Mouse (Mus musculus) frontal cortex, postnatal 25 days (tissue): ENCODE measurements at regions not wholly inside any gene's neighbourhood (a gene's known extent, or its start where the extent isn't known, plus 50 kb on each side); places are given as distances from the start of the nearest gene placed in this dataset.

Source experiments
- DNase-seq, 2 experiments: peaks; one replicate each; pipeline ENCODE4 v3.0.0; 2022; ENCODE audit warnings: low spot score in 2 of 2

DNA sequence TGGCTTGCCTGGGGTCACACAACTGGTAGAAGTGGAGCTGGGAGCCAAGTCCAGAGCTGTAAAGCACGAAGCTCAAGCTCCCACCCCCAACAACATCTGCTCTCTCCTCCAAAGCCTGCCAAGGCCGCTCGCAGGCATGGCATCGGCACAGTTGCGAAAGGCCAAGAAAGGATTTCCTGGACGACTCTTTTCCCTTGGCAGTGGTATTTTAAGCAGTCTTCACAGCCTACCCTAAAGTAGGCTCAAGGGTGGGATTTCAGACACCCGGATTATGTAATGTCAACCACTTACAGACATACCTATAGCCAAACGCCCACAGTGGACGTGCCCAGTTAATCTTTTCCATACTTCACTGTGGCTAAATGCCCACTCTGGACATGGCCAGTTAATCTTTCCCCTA is 162.6 kb downstream of the Inhbb start:
- no peak for DNase-seq

DNA sequence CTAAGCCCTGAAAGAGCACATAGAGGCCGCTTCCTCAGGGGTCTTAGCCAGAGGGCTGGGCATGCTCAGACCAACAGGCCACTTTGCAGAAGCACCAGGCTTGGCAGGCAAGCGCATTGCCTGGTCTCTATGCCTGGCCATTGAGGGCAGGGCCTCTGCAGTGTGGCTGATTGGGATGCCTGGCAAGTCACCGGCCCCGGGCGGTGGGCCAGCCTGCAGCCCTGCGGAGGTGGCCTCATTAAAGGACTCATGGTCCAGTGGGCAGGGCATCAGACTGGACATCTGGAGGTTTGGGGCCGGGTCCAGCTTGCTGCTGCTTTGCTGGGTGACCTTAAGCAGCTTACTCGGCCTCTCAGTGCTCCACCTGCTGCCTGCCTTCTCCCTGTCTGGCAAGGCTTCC is 165.3 kb downstream of the Inhbb start:
- DNase-seq: peak; percentile 25 to 64

DNA sequence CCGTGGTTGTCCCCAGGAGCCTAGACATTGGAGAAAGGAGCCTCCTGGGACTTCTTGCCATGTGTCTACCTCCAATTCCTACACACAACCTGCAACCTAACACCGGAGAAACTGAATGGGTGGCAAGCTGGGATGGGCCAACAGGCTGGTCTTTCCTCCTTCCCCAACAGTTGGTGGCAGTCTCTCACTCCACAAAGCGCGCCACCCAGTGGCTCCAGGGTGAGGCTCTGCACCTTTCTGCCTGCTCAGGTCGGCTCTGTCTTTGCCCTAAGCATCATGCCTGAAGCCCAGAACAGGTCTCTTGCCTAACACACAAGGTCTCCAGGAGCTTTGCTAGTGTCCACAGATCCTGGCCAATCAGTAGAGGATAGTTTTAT is 166.0 kb downstream of the Inhbb start:
- DNase-seq: no peak

DNA sequence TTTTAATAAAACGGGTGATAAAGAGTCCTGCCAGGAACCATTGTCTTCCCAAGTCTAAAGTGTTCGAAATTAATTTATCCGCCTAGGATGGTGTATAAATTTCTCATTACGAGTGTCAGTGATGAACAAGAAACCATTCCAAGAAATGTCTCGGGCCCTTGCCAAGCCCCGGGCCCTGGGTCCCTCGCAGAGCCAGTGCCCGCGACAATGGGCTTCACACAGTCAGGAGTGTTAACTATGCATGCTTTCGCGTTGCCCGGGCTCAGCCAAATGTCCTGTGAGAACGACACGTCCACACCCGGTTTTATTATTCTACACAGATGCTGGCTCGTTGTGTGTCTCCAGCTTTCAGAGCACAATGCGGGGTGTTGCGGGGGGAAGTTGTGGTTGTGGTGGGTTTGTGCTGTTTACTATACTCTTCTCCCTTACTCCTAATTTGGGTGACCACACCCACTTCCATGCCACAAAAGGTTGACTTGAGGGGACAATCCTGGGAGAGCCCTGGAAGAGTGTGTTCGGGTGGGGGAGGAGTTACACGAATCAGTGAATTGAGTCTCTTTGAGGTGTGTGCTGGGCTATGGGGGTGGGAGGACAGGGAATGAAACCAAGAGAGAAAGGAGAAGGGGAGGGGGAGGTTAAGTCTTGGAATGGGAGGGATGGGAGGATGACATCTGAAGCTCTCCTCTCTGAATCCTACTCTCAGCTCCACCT is 166.5 kb downstream of the Inhbb start:
- DNase-seq: peak in 1 of 2 experiments; percentile 7

- no peak for DNase-seq
Measured at GRCm38 (mm10) chr1:119254928-119255327, 167.1 kb downstream of the Inhbb start.

DNA sequence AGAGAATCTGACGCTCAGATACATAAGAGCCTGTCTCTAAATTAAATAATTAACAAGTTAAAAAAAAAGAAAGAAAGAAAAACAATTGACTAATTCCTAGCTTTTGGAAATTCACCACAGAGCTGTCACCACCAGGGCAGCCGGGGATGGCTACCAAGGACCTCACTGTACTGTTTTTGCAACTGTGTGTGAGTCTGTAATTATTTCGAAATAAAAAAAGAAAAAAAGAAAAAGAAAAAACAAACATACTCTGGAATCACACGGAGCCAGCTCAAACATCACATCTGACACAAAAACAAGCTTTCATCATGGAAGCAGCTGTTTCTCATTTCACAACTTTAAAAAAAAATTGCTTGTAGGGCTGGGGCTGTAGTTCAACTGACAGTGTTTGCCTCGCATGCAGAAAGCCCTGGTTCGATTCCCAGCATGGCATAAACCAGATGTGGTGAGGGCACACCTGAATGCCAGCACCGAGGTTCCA is 168.6 kb downstream of the Inhbb start:
- DNase-seq: no peak

DNA sequence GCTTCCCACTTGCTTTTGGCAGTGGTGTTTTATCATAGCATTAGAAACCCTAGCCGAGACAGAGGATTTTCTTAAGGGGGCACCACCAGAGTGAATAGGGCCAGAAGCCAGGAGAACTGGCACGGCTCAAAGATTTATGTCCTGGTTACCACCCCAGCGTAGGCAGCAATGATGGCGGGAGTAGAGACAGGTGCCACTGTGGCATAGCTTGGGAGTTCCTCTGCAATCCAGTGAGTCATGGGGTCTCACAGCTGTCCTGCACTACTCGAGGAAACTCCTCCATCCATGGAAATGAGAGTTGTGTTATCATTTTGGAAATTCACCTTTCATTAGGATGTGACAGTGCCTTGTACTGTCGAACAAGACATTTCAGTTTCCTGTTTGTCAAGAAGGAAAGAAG is 169.6 kb downstream of the Inhbb start:
- no peak for DNase-seq

DNA sequence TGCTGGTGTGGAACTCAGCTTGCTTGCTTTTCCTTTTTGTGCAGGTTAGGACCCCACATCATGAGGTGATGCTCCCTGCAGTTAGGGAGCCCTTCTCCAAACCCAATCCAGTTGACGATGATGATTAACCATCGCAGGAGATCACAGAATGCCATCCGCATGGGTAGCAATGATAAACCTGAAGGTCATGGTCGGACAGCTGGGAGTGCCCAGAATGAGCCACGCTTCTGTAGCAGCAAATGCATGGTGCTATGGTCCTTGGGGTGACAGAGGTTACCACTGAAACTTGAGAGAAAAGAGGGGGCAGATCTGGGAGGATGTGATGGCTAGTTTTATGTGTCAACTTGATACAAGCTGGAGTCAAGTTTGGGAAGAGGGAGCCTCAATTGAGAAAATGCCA is 170.3 kb downstream of the Inhbb start:
- no peak for DNase-seq

- no peak for DNase-seq
Measured at GRCm38 (mm10) chr1:119248776-119249495, 173.1 kb downstream of the Inhbb start.

DNA sequence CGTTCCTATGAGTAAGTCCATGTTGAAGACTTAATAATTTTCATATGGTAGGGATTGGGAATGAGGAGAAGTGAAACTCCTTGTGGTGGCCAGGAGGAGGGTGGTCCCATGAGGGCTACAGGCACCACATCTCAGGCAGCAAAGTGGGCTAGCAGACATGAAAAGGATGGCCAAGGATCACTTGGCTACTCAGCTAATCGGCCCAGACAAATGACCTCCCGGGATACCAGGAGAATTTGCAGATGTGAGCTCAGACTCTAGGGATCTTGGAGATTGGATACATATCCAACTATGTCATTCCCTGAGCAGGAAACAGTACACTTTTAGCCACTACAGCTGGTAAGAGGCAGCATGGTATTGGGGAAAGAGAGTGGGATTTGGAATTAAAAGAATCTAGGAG is 174.9 kb downstream of the Inhbb start:
- no peak for DNase-seq

- no peak for DNase-seq
Measured at GRCm38 (mm10) chr1:119238463-119238862, 183.6 kb downstream of the Inhbb start.

GRCm38 (mm10) chr1:119236787-119237186 is 183.4 kb upstream of the Gli2 start:
- no peak for DNase-seq

- DNase-seq: no peak
Measured at GRCm38 (mm10) chr1:119234449-119234848, 181.0 kb upstream of the Gli2 start.

GRCm38 (mm10) chr1:119226996-119227395 is 173.6 kb upstream of the Gli2 start:
- no peak for DNase-seq

- DNase-seq: no peak
Measured at GRCm38 (mm10) chr1:119223876-119224275, 170.5 kb upstream of the Gli2 start.

- no peak for DNase-seq
Measured at GRCm38 (mm10) chr1:119221901-119222300, 168.5 kb upstream of the Gli2 start.

- no peak for DNase-seq
Measured at GRCm38 (mm10) chr1:119221012-119221411, 167.6 kb upstream of the Gli2 start.

DNA sequence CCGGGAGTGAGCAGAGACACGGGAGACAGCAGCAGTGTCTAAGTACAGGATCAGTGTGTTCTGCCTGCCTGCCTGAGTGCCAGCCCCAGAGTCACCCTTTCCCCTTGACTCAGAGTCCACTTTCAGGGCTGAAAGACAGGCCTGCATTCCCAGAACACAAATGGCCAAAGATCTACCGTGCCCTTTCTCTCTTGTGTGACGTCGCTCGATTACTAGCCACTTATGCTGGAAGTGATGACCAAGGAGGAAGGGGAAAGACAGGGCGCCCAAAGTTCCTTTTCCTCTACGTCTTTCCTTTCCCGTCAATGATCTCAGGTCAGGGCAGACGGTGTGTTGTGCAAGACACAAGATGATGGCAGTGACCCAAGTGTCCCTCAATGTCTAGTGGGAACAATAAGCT is 166.4 kb upstream of the Gli2 start:
- DNase-seq: no peak

DNA sequence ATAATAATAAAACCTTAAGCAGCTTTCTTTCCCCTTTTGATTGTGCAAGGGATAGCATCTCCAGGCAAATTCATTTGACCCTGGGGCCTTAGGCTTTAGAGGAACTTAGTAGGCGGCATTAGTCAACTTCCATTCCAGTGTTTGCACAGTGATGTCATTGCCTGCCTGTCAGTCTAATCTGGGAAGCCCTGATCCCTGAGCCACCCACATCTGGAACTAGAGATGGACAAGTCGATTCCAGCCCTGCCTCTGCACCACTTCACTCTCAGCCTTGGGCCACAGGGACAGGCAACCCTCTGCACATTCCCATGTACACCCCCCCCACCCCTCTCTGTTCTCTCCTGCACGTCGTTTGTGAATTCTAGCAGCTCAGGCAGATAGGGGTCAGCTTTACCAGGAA is 164.0 kb upstream of the Gli2 start:
- DNase-seq: no peak

DNA sequence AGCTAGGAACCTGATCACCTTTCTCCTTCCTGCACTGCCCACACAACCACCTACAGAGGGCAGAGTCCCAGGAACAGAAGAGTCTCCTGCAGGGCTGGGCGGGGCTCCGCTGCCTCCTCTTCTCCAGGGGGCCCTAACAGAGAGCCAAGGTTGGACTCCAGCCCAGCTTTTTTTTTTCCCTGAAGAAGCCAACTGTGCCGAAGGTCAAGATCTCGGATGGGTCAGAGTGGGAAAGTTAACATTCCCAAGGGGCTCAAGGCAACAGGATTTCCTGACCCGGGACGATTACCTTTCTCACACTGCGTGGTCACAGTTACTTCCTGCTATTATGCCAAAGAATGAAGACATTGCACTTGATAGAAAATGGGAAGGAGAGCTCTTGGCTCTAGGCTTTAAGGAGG is 156.2 kb upstream of the Gli2 start:
- DNase-seq: no peak

DNA sequence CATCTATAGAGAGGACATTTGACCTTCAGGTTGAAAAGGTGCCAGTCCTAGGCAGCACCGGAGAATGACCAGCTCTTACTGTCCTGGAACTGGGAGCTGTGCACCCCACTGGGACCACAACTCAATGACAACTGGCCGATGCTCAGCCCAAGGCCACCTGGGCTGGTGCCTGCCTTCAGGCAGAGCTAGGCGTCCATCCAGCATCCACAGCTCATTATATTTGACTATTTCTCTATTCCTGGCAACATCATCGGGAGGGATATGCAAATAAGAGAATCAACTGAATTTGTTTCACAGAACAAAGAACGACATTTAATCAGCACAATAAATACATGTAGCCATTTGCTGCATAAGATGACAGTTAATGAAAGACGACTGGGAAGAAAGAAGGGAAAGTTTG is 149.0 kb upstream of the Gli2 start:
- no peak for DNase-seq

GRCm38 (mm10) chr1:119197415-119197700 is 143.9 kb upstream of the Gli2 start:
- no peak for DNase-seq

DNA sequence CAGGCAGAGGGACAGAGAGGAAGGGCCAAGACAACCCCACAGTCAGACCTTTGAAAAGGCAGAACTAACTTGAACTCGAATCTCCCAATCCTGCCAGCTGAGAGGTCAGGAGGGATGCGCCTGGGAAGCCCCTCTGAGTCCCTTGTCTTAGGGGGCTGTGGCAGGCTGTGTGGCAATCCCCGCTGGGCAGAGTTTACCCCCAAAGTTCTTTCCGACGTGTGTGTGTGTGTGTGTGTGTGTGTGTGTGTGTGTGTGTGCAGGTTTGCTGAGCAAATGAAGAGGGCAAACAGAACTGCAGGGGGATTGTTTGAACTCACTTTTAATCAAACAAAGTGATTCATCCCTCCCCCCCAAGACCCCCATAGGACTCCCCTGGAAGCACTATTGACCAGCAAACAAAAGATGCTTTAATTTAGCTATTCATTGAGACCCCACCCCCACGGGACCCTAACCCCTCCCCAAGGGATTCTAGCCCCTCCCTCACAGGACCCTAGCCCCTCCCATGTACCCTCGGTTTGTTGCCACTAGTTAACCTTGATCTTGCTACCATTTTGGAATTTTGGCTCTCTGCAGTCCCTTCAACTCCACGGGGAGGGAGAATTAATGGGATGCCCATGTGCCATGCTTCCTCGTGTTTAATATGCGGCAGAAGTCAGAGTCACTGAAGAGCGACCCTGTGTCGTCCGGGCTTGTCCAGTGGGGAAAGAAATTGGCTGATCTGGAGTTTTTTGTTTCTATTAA is 143.4 kb upstream of the Gli2 start:
- no peak for DNase-seq
